Mouse (Mus musculus) ES-Bruce4 (cell line): ENCODE measurements at regions not wholly inside any gene's neighbourhood (a gene's known extent, or its start where the extent isn't known, plus 50 kb on each side); places are given as distances from the start of the nearest gene placed in this dataset.

Source experiments
- H3K27ac ChIP-seq: 2 replicates; pipeline ENCODE4 v1.5.1; 2012; ENCODE audit warnings: low read length, inconsistent platforms; ENCODE audit not compliant: insufficient read depth
- H3K27me3 ChIP-seq: 2 replicates; pipeline ENCODE4 v1.6.1; 2012; ENCODE audit warnings: mild to moderate bottlenecking, low read length, inconsistent platforms; ENCODE audit not compliant: control insufficient read depth, poor library complexity, insufficient read depth, severe bottlenecking
- H3K36me3 ChIP-seq: 2 replicates; pipeline ENCODE4 v1.6.1; 2012; ENCODE audit warnings: inconsistent platforms, mild to moderate bottlenecking, low read length, moderate library complexity; ENCODE audit not compliant: control insufficient read depth, poor library complexity, insufficient read depth, severe bottlenecking
- H3K4me1 ChIP-seq: one replicate; pipeline ENCODE4 v1.8.1; 2011; ENCODE audit warnings: low read length; ENCODE audit not compliant: control insufficient read depth, insufficient read depth
- H3K4me3 ChIP-seq: 2 replicates; pipeline ENCODE4 v1.5.1; 2011; ENCODE audit warnings: low read depth, mild to moderate bottlenecking, low read length
- H3K9ac ChIP-seq: 2 replicates; pipeline ENCODE4 v1.6.1; 2012; ENCODE audit warnings: low read depth, mild to moderate bottlenecking, inconsistent platforms; ENCODE audit not compliant: poor library complexity, severe bottlenecking
- H3K9me3 ChIP-seq: replicated peaks from 2 replicates; pipeline ENCODE4 v1.6.1; 2012; ENCODE audit warnings: mild to moderate bottlenecking, low read length, inconsistent platforms; ENCODE audit not compliant: control insufficient read depth, poor library complexity, insufficient read depth, severe bottlenecking
- POLR2A ChIP-seq: IDR thresholded peaks from one replicate; pipeline ENCODE4 v1.8.1; 2011; ENCODE audit warnings: low read length; ENCODE audit not compliant: insufficient read depth

- Histone ChIP-seq H3K4me1 (no peaks in the 10 kb centered on the region), H3K9ac (no peak overlapping the region), H3K9me3 (no peaks in the 10 kb centered on the region), H3K4me3 (no peak overlapping the region), H3K27ac (no peak overlapping the region), H3K36me3 (no peaks in the 10 kb centered on the region), H3K27me3 (no peaks in the 10 kb centered on the region)
- no peak for TF ChIP-seq POLR2A
Measured at GRCm38 (mm10) chr5:151704049-151704448, 53.0 kb upstream of the Rfc3 start.
